Mouse (Mus musculus): Measurements from ENCODE around the gene Pola2. TPM values are rescaled to one million over a fixed set of nuclear protein-coding genes. Genes with fewer than 3 reads are reported as not detected.

Gene Pola2
- polyA plus RNA-seq, 1 experiment from 2014 or later, result 22.4 TPM

Other genes starting within 250 kb of the Pola2 start
- 21.6 and 29.7 TPM in 2 replicates for gene Ehbp1l1, start 237.9 kb downstream of the Pola2 start, polyA plus RNA-seq (2015; fragmentation: Nextera tagmentation; extraction: Ambion mirVana)
- 118 and 128 TPM in 2 replicates for gene Fam89b, start 234.5 kb downstream of the Pola2 start, polyA plus RNA-seq (2015; fragmentation: Nextera tagmentation; extraction: Ambion mirVana)
- 11.6 and 15.4 TPM in 2 replicates for gene Ltbp3, start 223.3 kb downstream of the Pola2 start, polyA plus RNA-seq (2015; fragmentation: Nextera tagmentation; extraction: Ambion mirVana)
- 83.2 and 93.9 TPM in 2 replicates for gene Scyl1, start 192.8 kb downstream of the Pola2 start, polyA plus RNA-seq (2015; fragmentation: Nextera tagmentation; extraction: Ambion mirVana)
- gene Frmd8, start 88.9 kb downstream of the Pola2 start, polyA plus RNA-seq (2015; fragmentation: Nextera tagmentation; extraction: Ambion mirVana), result 18.1 and 20.1 TPM in 2 replicates
- gene Slc25a45, start 86.4 kb downstream of the Pola2 start, polyA plus RNA-seq (2015; fragmentation: Nextera tagmentation; extraction: Ambion mirVana), result 2.2 and 2.6 TPM in 2 replicates
- gene Tigd3, start 70.1 kb downstream of the Pola2 start, polyA plus RNA-seq (2015; fragmentation: Nextera tagmentation; extraction: Ambion mirVana), result 10.0 and 10.2 TPM in 2 replicates
- gene Dpf2, start 51.2 kb downstream of the Pola2 start, polyA plus RNA-seq (2015; fragmentation: Nextera tagmentation; extraction: Ambion mirVana), result 94.0 and 117 TPM in 2 replicates
- gene Cdc42ep2, start 39.4 kb downstream of the Pola2 start, polyA plus RNA-seq (2015; fragmentation: Nextera tagmentation; extraction: Ambion mirVana), result 22.2 and 23.4 TPM in 2 replicates
- gene Slc22a20, start 21.9 kb upstream of the Pola2 start, polyA plus RNA-seq (2015; fragmentation: Nextera tagmentation; extraction: Ambion mirVana), result not detected in 2 replicates
- gene Capn1, start 51.7 kb upstream of the Pola2 start, polyA plus RNA-seq (2015; fragmentation: Nextera tagmentation; extraction: Ambion mirVana), result 5.2 and 5.6 TPM in 2 replicates
- gene Syvn1, start 82.4 kb upstream of the Pola2 start, polyA plus RNA-seq (2015; fragmentation: Nextera tagmentation; extraction: Ambion mirVana), result 29.0 and 38.4 TPM in 2 replicates
- 62.4 and 68.8 TPM in 2 replicates for gene Mrpl49, start 93.6 kb upstream of the Pola2 start, polyA plus RNA-seq (2015; fragmentation: Nextera tagmentation; extraction: Ambion mirVana)
- 471 and 479 TPM in 2 replicates for gene Fau, start 93.6 kb upstream of the Pola2 start, polyA plus RNA-seq (2015; fragmentation: Nextera tagmentation; extraction: Ambion mirVana)
- 31.5 and 35.2 TPM in 2 replicates for gene Znhit2, start 97.0 kb upstream of the Pola2 start, polyA plus RNA-seq (2015; fragmentation: Nextera tagmentation; extraction: Ambion mirVana)
- 61.3 and 64.6 TPM in 2 replicates for gene Tm7sf2, start 104.2 kb upstream of the Pola2 start, polyA plus RNA-seq (2015; fragmentation: Nextera tagmentation; extraction: Ambion mirVana)
- gene Vps51, start 113.0 kb upstream of the Pola2 start, polyA plus RNA-seq (2015; fragmentation: Nextera tagmentation; extraction: Ambion mirVana), result 89.5 and 91.3 TPM in 2 replicates
- not detected in 2 replicates for gene Tmem262, start 115.8 kb upstream of the Pola2 start, polyA plus RNA-seq (2015; fragmentation: Nextera tagmentation; extraction: Ambion mirVana)
- gene Gm28374, start 118.1 kb upstream of the Pola2 start, polyA plus RNA-seq (2015; fragmentation: Nextera tagmentation; extraction: Ambion mirVana), result 1.2 and 1.5 TPM in 2 replicates
- 74.8 and 77.4 TPM in 2 replicates for gene Zfpl1, start 120.8 kb upstream of the Pola2 start, polyA plus RNA-seq (2015; fragmentation: Nextera tagmentation; extraction: Ambion mirVana)
- 6.8 and 7.7 TPM in 2 replicates for gene Cdca5, start 120.8 kb upstream of the Pola2 start, polyA plus RNA-seq (2015; fragmentation: Nextera tagmentation; extraction: Ambion mirVana)
- gene AC131692.1, start 130.2 kb upstream of the Pola2 start, polyA plus RNA-seq (2015; fragmentation: Nextera tagmentation; extraction: Ambion mirVana), result not detected in 2 replicates
- 0.41 and 0.43 TPM in 2 replicates for gene Naaladl1, start 141.6 kb upstream of the Pola2 start, polyA plus RNA-seq (2015; fragmentation: Nextera tagmentation; extraction: Ambion mirVana)
- 48.5 and 53.9 TPM in 2 replicates for gene Sac3d1, start 154.4 kb upstream of the Pola2 start, polyA plus RNA-seq (2015; fragmentation: Nextera tagmentation; extraction: Ambion mirVana)
- gene Snx15, start 164.1 kb upstream of the Pola2 start, polyA plus RNA-seq (2015; fragmentation: Nextera tagmentation; extraction: Ambion mirVana), result 64.3 and 66.9 TPM in 2 replicates
- not detected in 2 replicates for gene Batf2, start 176.8 kb upstream of the Pola2 start, polyA plus RNA-seq (2015; fragmentation: Nextera tagmentation; extraction: Ambion mirVana)
- gene Arl2, start 177.3 kb upstream of the Pola2 start, polyA plus RNA-seq (2015; fragmentation: Nextera tagmentation; extraction: Ambion mirVana), result 154 and 162 TPM in 2 replicates
- 0.10 TPM in 1 of 2 replicates, not detected in the other for gene Majin, start 220.2 kb upstream of the Pola2 start, polyA plus RNA-seq (2015; fragmentation: Nextera tagmentation; extraction: Ambion mirVana)